Mouse (Mus musculus): Measurements from ENCODE around the gene Pfas. TPM values are rescaled to one million over a fixed set of nuclear protein-coding genes. Genes with fewer than 3 reads are reported as not detected.

The Pfas gene
- total RNA-seq (2022) = 1 to 10 TPM; 4.9 to 9.3 (median 7.4) TPM

DNA sequence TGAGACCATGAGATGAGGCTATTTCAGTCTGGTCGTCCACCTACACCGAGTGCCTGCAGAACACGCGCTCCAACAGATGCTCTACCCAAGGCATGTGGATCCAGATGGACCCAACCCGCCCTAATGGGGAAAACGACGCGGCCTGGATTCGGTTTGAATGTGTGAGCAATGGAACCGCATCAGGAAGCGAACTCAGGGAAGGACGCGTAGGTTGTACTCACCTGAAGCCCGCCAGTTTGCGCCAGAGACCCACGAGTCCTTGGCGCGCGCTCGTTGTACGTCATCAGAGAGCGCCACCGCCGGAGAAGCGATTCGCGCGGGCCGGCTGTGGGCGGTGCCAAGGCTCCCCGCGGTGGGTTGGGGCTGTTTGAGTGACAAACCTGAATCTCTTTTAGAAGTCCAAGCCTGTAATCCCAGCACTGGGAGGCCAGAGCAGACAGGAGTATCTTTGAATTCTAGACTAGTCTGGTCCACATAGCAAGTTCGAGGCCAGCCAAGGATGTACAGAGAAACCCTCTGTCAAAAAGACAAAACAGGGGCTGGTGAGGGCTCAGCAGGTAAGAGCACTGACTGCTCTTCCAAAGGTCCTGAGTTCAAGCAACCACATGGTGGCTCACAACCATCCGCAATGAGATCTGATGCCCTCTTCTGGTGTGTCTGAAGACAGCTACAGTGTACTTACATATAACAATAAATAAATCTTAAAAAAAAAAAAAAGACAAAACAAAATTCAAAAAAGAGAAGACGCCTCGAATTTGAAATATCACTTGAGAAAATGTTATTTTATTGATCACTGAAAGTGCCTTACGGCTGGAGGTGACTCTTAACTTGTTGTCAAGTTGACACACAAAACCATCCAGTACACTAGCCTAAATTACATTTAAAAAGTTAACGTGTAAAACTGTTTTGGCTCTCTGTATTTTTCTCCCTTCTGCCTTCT, at the start of gene Pfas:
Gene Pfas (minus strand): TSS at position 279 of the 940 bp plus-strand sequence.
- peak; percentile 49 to 54 for DNase-seq (ENCODE audit: low spot score in 2 of 2)

DNA sequence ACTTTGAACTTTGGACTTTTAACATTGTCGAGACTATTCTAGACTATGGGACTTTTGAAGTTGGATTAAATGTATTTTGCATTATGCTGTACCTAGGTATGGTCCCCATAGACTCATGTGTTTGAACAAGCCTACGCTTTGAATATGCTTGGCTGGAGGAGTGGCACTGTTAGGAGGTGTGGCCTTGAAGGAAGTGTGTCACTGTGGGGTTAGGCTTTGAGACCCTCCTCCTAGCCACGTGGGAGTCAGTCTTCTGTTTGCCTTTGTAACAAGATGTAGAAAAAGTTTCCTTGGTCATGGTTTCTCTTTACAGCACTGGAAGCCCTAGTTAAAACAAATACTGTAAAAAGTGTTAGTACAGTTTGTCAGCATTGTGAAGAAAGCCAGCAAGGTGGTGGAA, 45.6 kb upstream of the Pfas start:
- DNase-seq (ENCODE audit: low spot score in 2 of 2) = no peak

DNA sequence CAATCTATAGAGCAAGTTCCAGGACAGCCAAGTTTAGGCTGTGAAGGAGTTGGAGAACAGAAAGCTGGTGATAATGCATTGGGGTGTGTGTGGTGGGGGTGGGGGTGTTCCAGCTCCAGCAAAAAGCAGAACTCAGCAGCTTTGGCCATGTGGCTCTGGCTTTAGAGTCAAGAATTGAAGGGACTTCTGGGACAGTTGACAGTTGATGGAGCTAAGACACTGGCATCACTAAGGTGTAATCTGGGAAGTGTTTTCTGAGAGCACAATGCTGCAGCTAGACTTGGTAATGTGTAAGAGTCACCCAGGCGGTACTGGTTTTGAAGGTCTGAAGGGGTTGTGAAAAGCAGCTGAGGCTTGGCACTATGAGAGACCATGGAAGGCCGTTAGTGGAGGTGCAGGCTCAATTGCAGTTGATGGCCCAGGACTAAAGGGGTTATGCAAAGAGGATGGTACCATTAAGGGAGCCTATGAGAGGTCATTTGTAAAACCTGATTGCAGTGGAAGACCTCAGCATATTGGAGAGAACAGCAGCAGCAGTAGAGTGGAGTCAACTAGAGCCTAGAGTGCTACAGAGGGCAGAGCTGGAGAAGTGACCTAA, 44.7 kb upstream of the Pfas start:
- no peak for DNase-seq (ENCODE audit: low spot score in 2 of 2)

DNA sequence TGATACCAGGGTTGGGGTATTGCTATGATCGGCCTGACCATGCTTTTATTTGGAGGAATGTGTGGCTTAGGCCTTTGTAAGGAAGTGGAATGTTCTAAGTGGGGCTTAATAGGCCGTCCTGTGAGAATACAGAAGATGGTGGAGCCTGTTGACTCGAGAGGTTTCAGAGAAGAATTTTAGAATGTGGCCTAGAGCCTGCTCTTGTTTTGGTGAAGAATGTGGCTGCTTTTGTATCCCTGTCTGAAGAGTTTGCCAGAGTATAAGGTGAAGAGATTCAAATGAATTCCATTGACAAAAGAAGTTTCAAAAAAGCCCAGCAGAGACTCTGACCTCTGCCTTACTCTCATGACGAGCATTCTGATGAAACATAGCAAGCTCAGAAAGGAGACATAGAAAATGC, 43.5 kb upstream of the Pfas start:
- DNase-seq (ENCODE audit: low spot score in 2 of 2) = no peak

DNA sequence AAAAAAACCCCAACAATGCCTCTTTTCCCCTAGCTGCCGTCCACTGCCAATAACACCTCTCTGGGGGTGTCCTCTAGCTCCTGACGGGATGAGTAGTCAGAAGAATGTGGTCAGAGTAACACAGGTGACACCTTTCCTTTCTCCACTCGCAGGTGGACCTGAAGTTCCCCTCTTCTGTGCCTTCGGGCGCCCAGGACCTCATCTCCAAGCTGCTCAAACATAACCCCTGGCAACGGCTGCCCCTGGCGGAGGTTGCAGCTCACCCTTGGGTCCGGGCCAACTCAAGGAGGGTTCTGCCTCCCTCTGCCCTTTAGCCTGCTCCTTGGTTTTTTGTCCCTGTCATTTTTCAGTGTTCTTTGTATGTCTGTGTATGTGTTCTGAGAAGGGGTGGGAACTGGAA, 42.5 kb upstream of the Pfas start:
- no peak for DNase-seq (ENCODE audit: low spot score in 2 of 2)

DNA sequence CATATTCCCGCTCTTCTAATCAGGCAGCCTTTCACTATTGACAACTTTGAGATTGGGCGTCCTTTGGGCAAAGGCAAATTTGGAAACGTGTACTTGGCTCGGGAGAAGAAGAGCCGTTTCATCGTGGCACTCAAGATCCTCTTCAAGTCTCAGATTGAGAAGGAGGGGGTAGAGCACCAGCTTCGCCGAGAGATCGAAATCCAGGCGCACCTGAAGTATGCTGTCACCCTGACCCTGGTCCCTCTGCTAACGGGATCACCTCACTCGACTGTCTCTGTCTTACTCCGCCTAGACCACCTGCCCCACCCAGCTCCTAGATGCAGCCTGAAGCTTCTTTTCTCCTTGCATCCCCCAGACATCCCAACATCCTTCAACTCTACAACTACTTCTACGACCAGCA, 39.9 kb upstream of the Pfas start:
- DNase-seq (ENCODE audit: low spot score in 2 of 2) = no peak

DNA sequence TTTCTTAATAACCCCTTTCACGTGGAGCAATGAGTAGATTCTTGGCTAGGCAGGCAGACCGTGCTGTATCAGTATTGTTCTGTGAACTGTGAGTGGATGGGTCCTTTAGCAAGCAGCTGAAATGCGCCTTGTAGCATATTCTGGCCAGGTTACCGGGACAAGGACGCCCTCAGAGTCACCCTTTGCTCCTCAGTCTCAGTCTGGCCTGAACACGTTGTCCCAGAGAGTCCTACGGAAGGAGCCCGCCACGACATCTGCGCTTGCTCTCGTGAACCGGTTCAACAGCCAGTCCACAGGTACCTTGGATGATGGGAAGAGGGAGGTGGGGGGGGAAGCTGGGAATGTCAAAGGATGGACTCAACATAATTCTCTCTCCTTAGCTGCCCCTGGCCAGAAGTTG, 39.3 kb upstream of the Pfas start:
- DNase-seq (ENCODE audit: low spot score in 2 of 2) = no peak

DNA sequence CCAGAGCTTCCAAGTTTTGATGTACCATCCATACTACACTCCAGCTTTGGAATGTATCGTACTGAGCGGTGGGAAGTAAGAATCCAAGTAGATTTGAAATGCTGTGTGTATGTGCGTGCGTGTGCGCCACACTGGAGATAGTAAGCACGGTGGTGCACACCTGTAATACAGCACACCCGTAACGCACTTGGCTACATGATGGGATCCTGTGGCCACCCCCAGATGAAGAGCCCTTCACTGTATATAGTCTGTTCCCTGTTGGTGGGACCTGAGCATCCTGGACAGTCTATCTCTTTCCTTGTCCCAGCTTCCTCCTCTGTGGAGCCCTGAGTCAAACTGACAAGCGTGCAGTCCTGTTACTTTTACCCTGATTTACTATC, 38.1 kb upstream of the Pfas start:
- no peak for DNase-seq (ENCODE audit: low spot score in 2 of 2)

DNA sequence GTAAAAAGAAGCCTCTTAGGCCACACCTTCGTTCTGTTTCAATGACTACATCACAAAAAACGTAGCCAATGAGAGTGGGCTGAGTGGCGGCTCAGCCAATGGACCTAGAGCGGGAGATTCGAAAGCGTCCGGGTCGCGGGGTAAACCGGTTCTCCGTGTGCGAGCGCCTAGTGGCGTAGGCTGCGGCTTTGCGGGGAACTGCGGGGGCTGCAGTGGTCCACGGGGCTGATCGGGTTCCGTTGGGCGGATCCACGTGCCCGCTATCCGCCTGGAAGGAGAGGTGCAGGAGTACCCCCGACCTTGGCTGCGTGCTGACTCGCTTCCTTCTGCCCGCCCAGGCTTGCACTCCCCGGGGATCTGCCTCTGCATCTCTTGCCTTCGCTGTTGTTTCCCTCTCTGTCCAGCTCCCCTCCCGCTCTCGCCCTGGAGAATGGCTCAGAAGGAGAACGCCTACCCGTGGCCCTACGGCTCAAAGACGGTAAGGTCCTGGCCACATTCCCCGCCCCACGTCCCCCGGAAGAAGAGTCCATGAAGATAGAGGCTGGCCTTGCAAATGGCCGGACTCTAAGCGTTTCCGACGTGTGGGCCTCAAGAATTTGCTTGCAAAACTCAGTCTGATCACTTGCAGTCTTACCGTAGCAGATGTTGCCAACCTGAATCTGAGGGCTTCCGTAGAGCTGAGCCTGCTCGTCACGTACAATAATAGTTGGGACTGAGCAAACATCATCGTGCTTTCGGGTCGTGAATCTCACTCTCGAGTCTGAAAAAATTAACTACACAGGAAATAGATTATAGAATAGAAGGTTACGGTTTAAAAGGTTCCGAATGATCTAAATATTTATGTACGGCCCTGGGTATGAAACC, 37.5 kb upstream of the Pfas start, which contains the start of gene Aurkb:
Gene Aurkb (plus strand): TSS at position 117 of the 864 bp plus-strand sequence.
- DNase-seq (ENCODE audit: low spot score in 2 of 2) = peak in 1 of 2 experiments; percentile 47

DNA sequence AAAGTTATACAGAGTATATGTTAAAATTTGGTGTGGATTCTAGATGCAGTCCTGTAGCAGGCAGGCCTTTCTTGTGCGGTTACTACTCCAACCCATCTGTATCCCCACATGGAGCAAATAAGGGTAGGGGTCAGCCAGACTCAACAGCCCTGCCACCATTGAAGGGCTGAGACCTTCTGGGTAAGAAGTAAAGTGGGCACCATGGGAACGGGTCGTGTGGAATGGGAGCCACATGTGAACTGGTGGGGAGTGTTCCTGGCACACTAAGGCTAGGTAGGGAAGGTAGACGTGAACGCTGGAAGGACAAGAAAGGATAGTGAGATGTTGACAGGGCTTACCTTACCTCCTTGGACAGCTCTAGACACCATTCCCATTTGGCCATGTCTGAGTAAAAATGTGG, 29.9 kb upstream of the Pfas start:
- DNase-seq (ENCODE audit: low spot score in 2 of 2) = no peak

DNA sequence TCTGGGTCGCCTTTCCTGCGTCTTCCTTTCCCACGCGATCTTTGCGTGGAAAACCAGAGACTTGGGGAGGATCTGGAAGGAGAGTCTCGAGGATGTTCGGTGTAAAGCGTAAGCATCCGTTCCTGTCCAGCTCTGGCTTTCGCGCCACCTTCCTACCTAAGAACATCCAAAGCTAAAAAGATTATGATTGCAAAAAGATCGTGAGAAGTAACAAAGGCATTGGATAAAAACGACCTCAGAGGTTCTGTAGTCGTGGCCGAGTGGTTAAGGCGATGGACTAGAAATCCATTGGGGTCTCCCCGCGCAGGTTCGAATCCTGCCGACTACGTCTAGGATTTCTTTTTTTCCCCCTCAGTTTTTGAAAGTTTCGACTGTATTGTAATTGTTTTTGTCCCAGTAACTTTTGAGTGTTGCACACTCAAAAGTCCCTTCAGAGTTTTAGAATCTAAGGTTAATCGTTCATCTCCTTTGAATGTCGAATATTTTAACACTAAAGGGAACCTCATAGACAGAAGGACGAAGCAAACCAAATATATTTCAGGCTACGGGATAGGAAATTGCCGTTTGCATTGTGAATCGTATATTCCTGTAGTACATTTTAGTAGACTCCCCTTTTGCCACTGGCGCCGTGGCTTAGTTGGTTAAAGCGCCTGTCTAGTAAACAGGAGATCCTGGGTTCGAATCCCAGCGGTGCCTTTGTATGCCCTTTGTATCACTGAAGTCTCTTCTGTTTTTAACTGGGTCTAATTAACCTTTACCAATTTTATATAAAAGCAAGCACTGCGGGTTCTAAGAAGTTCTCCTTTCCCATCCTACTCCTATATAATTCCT, 29.2 kb upstream of the Pfas start:
- peak; percentile 53 to 62 for DNase-seq (ENCODE audit: low spot score in 2 of 2)

DNA sequence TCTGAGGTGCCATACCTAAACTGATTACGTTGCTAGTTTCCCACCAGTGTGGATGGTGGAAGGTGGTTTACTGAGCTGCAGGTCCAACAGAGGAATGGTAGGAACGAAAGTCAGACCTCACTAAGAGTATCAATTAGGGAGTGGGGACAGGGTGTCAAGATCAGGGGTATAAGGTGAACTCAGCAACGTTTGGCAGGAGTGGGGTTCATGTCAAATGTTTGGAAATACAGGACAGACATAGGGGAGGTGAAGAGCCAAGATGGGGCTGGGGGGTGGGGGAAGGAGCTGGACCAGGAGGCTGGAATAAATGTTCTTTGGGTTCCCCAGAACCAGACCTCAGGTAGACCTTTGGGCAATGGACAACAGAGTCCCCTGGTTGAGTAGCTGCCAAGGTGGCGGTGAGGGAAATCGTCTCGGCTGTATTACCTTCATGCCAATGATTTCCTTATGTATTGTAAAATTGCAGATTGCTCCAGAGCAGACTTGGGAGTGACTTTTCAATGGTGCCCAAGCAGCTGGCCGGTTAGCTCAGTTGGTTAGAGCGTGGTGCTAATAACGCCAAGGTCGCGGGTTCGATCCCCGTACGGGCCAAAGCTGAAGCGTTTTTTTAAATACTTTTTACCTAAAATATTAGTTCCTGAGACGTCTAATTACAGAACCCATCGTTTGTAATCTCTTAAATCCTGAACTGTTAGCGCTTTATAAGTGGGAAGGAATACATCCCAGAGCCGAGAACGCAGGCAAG, 28.4 kb upstream of the Pfas start:
- peak; percentile 74 to 78 for DNase-seq (ENCODE audit: low spot score in 2 of 2)

DNA sequence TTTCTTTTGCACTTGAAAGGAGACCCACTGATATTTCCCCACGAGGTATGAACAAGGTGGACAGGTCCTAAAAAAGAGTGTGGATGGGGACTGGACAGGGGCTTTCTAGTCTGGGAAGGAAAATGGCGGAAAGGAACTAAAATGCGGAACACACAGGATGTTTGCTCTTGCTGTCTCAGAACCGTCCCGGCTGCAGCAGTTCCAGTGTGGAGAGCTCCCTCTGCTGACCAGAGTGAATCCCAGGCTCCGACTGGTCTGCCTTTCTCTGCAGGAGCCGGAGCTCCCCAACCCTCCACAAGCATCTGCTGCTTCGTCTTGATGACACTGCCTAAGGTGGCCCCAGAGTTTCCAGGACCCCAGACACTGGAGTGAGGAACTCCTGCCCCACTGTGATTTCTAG, 27.6 kb upstream of the Pfas start:
- peak; percentile 76 to 81 for DNase-seq (ENCODE audit: low spot score in 2 of 2)

DNA sequence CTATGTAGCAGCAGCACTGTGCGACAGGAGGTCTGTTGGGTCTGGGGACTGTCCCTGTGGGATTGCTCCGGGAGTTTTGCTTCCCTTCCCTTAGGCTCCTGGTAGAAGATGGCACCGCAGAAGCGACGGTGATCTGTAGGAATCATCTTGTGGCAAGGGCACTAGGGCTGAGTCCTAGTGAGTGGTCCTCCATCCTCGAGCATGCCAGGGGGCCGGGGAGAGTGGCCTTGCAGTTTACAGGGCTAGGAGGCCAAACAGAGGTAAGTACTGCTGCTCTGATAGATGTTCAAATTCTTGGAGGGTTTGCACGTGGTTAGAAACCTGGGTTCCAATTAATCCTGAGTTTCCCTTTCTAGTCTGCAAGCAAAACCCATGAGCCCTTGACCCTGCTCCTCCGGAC, 27.2 kb upstream of the Pfas start:
- DNase-seq (ENCODE audit: low spot score in 2 of 2) = no peak

DNA sequence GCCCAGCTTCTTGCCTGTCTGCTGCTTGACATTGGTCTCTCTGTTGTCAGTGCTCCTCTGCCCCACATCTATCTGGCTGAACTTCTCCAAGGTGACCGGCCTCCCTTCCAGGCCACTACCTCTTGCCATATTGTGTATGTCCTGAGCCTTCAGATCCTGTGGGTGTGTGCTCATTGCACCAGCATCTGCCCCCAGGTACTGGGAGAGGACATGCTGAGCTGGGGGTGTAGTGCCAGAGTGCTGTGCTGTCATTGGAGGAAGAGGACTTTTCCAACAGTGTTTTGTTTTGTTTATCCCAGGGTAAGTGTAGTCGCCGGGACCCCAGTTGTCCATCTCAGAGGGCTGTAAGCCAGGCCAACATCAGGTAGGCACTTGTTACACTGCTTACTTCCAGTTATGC, 26.3 kb upstream of the Pfas start:
- no peak for DNase-seq (ENCODE audit: low spot score in 2 of 2)

DNA sequence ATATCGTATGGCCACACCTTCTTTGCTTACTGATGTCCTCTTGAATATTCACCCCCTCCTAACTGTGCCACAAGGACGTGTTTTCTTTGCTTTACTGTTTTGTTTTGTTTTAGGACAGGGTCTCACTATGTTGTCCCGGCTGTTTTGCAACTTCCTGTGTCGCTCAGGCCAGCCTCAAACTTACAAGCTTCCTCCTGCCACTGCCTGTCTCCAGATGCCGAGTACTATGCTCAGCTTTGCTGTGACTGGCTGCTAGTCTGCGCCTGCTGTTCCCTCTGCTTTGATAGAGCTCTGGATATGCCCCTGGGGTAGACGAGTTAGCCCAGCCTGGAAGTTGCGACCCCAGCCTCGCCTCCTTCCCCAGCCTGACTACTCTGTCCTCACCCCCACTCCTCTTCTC, 25.3 kb upstream of the Pfas start:
- DNase-seq (ENCODE audit: low spot score in 2 of 2) = no peak

DNA sequence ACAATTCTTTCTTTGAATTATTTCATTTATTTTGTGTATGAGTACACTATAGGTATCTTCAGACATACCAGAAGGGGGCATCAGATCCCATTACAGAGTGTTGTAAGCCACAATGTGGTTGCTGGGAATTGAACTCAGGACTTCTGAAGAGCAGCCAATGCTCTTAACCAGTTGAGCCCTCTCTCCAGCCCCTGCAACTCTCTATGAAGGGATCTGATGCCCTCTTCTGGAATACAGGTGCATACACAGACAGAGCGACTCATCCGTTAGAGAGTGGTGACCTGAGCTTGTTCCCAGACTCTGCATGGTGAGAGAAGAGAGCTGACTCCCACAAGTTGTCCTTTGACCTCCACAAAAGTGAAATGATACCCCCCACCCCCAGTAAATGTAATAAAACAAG, 20.5 kb upstream of the Pfas start:
- DNase-seq (ENCODE audit: low spot score in 2 of 2) = no peak

DNA sequence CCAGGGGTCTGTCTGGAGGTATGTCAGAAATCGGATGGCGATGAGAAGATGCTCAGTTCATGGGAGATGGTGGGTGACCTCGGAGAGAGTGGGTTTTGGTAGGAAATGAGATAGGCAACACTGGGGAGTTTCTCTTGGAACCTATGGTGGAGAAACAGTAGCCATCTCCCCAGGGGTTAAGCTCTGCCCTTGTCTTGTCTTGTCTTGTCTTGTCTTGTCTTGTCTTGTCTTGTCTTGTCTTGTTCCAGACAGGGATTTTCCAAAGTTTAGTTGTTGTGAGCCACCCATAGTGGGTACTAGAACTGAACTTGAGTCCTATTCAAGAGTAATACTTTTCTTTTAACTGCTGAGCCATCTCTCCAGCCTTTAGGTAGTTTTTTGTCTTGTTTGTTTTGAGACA, 18.3 kb upstream of the Pfas start:
- DNase-seq (ENCODE audit: low spot score in 2 of 2) = no peak

DNA sequence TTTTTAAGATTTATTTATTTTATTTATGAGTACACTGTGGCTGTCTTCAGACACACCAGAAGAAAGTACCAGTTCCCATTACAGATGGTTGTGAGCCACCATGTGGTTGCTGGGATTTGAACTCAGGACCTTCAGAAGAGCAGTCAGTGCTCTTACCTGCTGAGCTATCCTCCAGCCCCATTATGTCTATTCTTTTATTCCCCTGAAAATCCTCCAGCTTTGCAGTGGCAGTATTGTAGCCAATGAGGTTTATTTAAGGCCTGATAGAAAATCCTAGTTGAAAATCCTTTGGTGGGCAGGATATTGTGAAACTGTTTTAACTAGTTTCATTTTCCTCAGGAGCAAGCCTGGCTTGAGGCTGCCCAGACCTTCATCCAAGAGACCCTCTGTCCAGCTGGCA, 12.4 kb upstream of the Pfas start:
- DNase-seq (ENCODE audit: low spot score in 2 of 2) = no peak

DNA sequence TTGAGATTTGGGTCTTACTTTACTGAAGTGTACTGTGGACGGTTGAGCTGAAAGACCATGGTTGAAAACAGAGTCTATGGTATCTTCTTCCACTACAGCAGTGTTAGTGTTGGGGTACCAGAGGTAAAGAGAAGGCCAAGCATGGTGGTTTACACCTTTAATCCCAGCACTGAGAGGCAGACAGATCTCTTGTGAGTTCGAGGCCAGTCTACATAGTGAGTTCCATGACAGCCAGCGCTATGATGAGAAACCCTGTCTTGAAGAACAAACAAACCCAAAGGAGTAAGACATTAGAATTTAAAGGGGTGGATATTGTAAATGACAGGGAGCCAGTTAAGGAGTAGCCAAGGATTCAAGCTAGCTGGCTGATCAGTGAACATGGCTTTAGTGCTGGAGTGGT, 8.5 kb upstream of the Pfas start:
- no peak for DNase-seq (ENCODE audit: low spot score in 2 of 2)
